Mouse (Mus musculus): ENCODE results near the gene Tprkb. TPM values are rescaled to one million over a fixed set of nuclear protein-coding genes. Genes with fewer than 3 reads are reported as not detected.
"Not testable (repeated sequence)": the region's sequence is repeated elsewhere in the genome, so short reads cannot be mapped to it uniquely, and the experiment has no call there.

The Tprkb gene
- polyA plus RNA-seq, 1 experiment from 2014 or later: 19.7 TPM

DNA sequence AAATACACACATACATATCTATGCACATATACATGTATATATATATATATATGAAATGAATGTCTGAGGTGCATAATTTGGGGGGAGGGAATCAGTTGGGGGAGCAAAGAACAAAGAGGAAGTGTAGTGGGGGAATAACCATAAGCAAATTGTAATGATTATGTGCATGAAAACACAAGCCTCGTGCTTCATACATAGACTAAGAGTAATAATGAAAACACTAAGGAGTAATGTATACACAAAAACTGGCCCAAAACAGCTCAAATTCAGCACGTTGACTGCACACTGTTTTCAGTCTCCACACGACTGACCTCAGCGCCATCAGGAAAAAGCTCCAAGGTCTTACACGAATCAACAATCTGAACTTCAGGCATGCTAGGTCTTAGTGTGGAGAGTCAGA lies 64.6 kb downstream of the Tprkb start:
- WGBS: 83% methylated on average over 5 of the region's 5 CpGs
- Histone ChIP-seq H3K9me3 (no peaks in the 10 kb centered on the region), H3K4me2 (no peak overlapping the region), H3K36me3 (no peaks in the 10 kb centered on the region), H3K4me3 (no peak overlapping the region), H3K27ac (replicated peaks) (no peak overlapping the region), H3K9ac (no peak overlapping the region), H3K4me1 (peaks cover 12% of the 10 kb centered on the region), H3K27me3 (replicated peaks) (0 out of 2 replicates have a peak, but pooled peaks cover 7% of the 10 kb centered on the region)
- ATAC-seq (ENCODE audit: extremely low read depth, insufficient number of reproducible peaks, low FRiP score, low TSS enrichment): no peak

DNA sequence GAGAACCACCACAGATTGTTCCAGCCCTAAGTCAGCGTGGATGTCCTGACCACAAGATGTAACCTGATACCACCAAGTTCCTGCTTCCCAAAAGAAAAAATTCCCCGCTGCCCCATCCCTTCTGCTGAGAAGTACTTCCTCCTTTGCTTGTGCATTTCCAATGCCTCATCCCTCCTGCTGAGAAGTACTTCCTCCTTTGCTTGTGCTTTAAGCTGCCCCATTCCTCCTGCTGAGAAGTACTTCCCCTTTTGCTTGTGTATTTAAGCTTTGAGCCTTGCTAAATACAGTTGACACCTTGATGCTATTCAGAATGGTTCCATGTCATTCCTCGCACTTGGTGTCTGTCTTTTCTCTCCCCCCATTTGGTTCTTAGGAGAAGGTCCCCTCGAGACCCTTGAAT lies 67.1 kb downstream of the Tprkb start:
- not testable (repeated sequence) for H3K27ac ChIP-seq (replicated peaks); ATAC-seq (ENCODE audit: extremely low read depth, insufficient number of reproducible peaks, low FRiP score, low TSS enrichment); H3K9ac ChIP-seq; H3K9me3 ChIP-seq; H3K36me3 ChIP-seq; H3K4me2 ChIP-seq; H3K4me3 ChIP-seq; H3K4me1 ChIP-seq; H3K27me3 ChIP-seq (replicated peaks)
- WGBS: 72% methylated on average over 4 of the region's 4 CpGs

Other genes with a start within 250 kb of the Tprkb start
- not detected in 2 replicates for gene Nat8f7, start 198.7 kb upstream of the Tprkb start, polyA plus RNA-seq (2015; fragmentation: Nextera tagmentation; extraction: Ambion mirVana)
- gene Nat8f3, start 146.1 kb upstream of the Tprkb start, polyA plus RNA-seq (2015; fragmentation: Nextera tagmentation; extraction: Ambion mirVana): 0.12 TPM in 1 of 2 replicates, not detected in the other
- 0.09 TPM in 1 of 2 replicates, not detected in the other for gene Nat8f6, start 90.9 kb upstream of the Tprkb start, polyA plus RNA-seq (2015; fragmentation: Nextera tagmentation; extraction: Ambion mirVana)
- gene Nat8f5, start 90.9 kb upstream of the Tprkb start, polyA plus RNA-seq (2015; fragmentation: Nextera tagmentation; extraction: Ambion mirVana): not detected in 2 replicates
- not detected in 2 replicates for gene Nat8, start 79.8 kb upstream of the Tprkb start, polyA plus RNA-seq (2015; fragmentation: Nextera tagmentation; extraction: Ambion mirVana)
- gene Nat8f2, start 42.7 kb upstream of the Tprkb start, polyA plus RNA-seq (2015; fragmentation: Nextera tagmentation; extraction: Ambion mirVana): not detected in 2 replicates
- 2.2 TPM in 2 replicates for gene Nat8f4, start 7.0 kb upstream of the Tprkb start, polyA plus RNA-seq (2015; fragmentation: Nextera tagmentation; extraction: Ambion mirVana)
- gene Nat8f1, start 3.8 kb downstream of the Tprkb start, polyA plus RNA-seq (2015; fragmentation: Nextera tagmentation; extraction: Ambion mirVana): 3.8 and 5.9 TPM in 2 replicates
- gene Dusp11, start 49.8 kb downstream of the Tprkb start, polyA plus RNA-seq (2015; fragmentation: Nextera tagmentation; extraction: Ambion mirVana): 34.1 and 36.7 TPM in 2 replicates
- not detected in 2 replicates for gene Figla, start 104.3 kb downstream of the Tprkb start, polyA plus RNA-seq (2015; fragmentation: Nextera tagmentation; extraction: Ambion mirVana)
- 6.4 and 6.5 TPM in 2 replicates for gene Add2, start 116.8 kb downstream of the Tprkb start, polyA plus RNA-seq (2015; fragmentation: Nextera tagmentation; extraction: Ambion mirVana)

Data from heart, embryonic 13.5 days (tissue).